Mouse (Mus musculus) intestine, embryonic 15.5 days (tissue): ENCODE data around the gene S1pr3. TPM values are rescaled to one million over a fixed set of nuclear protein-coding genes. Genes with fewer than 3 reads are reported as not detected.

Source experiments
- polyA plus RNA-seq: library from polyadenylated mRNA; unstranded; fragments of >200 nt; fragmentation: Nextera tagmentation; extraction: Ambion mirVana; gene quantifications from 2 replicates; pipeline ENCODE4 v1.2.1, GENCODE M21; 2015

S1pr3 gene
- polyA plus RNA-seq, 1 experiment from 2014 or later = 46.6 TPM

Other genes with a start within 250 kb of the S1pr3 start
- gene Nxnl2, start 237.6 kb upstream of the S1pr3 start, polyA plus RNA-seq = 2.1 and 2.3 TPM in 2 replicates
- gene Shc3, start 160.8 kb downstream of the S1pr3 start, polyA plus RNA-seq = 0.28 and 0.34 TPM in 2 replicates
- 304 and 333 TPM in 2 replicates for gene Cks2, start 236.6 kb downstream of the S1pr3 start, polyA plus RNA-seq
- 28.0 and 30.2 TPM in 2 replicates for gene Secisbp2, start 243.1 kb downstream of the S1pr3 start, polyA plus RNA-seq